Mouse (Mus musculus): Measurements from ENCODE around the gene Foxp1. TPM values are rescaled to one million over a fixed set of nuclear protein-coding genes. Genes with fewer than 3 reads are reported as not detected.

Foxp1 gene
- polyA plus RNA-seq, 2 experiments, result 7.9 to 10.6 TPM

- WGBS (ENCODE audit: insufficient replicate concordance), result 71% methylated on average over 6 of the region's 6 CpGs
- Histone ChIP-seq H3K4me1 (replicated peaks; ENCODE audit: control insufficient read depth in 2 of 2, insufficient read depth in 2 of 2, low read length in 1 of 2) (peaks cover 0 to 2% of the 10 kb centered on the region in 2 experiments; a peak in 1 of 4 replicates), H3K27ac (no peak overlapping the region), H3K9me3 (ENCODE audit: control insufficient read depth, low read length) (no peaks in the 10 kb centered on the region; the same call in 1 of the 2 replicates), H3K9ac (replicated peaks) (no peak overlapping the region), H3K4me2 (ENCODE audit: low read depth) (no peak overlapping the region), H3K36me3 (replicated peaks; ENCODE audit: control insufficient read depth, insufficient read depth, low read depth) (no peaks in the 10 kb centered on the region), H3K4me3 (ENCODE audit: insufficient read depth in 1 of 2, low read depth in 2 of 2, low read length in 2 of 2) (no peak overlapping the region), H3K27me3 (ENCODE audit: control insufficient read depth, insufficient read depth, low read length) (no peaks in the 10 kb centered on the region)
- TF ChIP-seq CTCF (IDR thresholded peaks at IDR 0.05; ENCODE audit: low read depth) (peak; percentile 50), EP300 (IDR thresholded peaks at IDR 0.05; ENCODE audit: low read depth) (no peak)
- DNase-seq (ENCODE audit: low read depth in 3 of 3, low spot score in 3 of 3) (no peak), ATAC-seq (ENCODE audit: insufficient read depth) (no peak)
Measured at GRCm38 (mm10) chr6:99527457-99528105, 5.1 kb upstream of the Foxp1 start.

GRCm38 (mm10) chr6:99525351-99525750 lies 2.8 kb upstream of the Foxp1 start:
- TF ChIP-seq EP300 (IDR thresholded peaks at IDR 0.05; ENCODE audit: low read depth), result no peak
- peak; percentile 34 for TF ChIP-seq CTCF (IDR thresholded peaks at IDR 0.05; ENCODE audit: low read depth)
- no peak for DNase-seq (ENCODE audit: low read depth in 3 of 3, low spot score in 3 of 3)
- 58% methylated on average over 8 of the region's 8 CpGs for WGBS (ENCODE audit: insufficient replicate concordance)

GRCm38 (mm10) chr6:99523679-99524370 lies 1.3 kb upstream of the Foxp1 start:
- no peak for TF ChIP-seq EP300 (IDR thresholded peaks at IDR 0.05; ENCODE audit: low read depth)
- no peak for TF ChIP-seq CTCF (IDR thresholded peaks at IDR 0.05; ENCODE audit: low read depth)
- Histone ChIP-seq H3K27me3 (ENCODE audit: control insufficient read depth, insufficient read depth, low read length) (peaks cover 20% of the 10 kb centered on the region), H3K36me3 (replicated peaks; ENCODE audit: control insufficient read depth, insufficient read depth, low read depth) (no peaks in the 10 kb centered on the region), H3K27ac (peak overlapping the region; percentile 12; the same call in 1 of the 2 replicates), H3K9me3 (ENCODE audit: control insufficient read depth, low read length) (no peaks in the 10 kb centered on the region; the same call in 1 of the 2 replicates), H3K4me1 (replicated peaks; ENCODE audit: control insufficient read depth in 2 of 2, insufficient read depth in 2 of 2, low read length in 1 of 2) (no peaks in the 10 kb centered on the region), H3K4me2 (ENCODE audit: low read depth) (peak overlapping the region; percentile 87), H3K4me3 (ENCODE audit: insufficient read depth in 1 of 2, low read depth in 2 of 2, low read length in 2 of 2) (peak overlapping the region; percentile 79 to 100), H3K9ac (replicated peaks) (peak overlapping the region; percentile 89)
- no peak for ATAC-seq (ENCODE audit: insufficient read depth)
- 34% methylated on average over 10 of the region's 10 CpGs for WGBS (ENCODE audit: insufficient replicate concordance)
- no peak for DNase-seq (ENCODE audit: low read depth in 3 of 3, low spot score in 3 of 3)

More at GRCm38 (mm10) chr6:99525351-99525750, 2.8 kb upstream of the Foxp1 start:
- ATAC-seq (ENCODE audit: insufficient read depth), result no peak
- no peak overlapping the region for H3K9ac ChIP-seq (replicated peaks)
- H3K36me3 ChIP-seq (replicated peaks; ENCODE audit: control insufficient read depth, insufficient read depth, low read depth), result no peaks in the 10 kb centered on the region
- no peak overlapping the region for H3K4me3 ChIP-seq (ENCODE audit: insufficient read depth in 1 of 2, low read depth in 2 of 2, low read length in 2 of 2)
- H3K27me3 ChIP-seq (ENCODE audit: control insufficient read depth, insufficient read depth, low read length), result peaks cover 15% of the 10 kb centered on the region
- H3K27ac ChIP-seq, result no peak overlapping the region
- no peak overlapping the region for H3K4me2 ChIP-seq (ENCODE audit: low read depth)
- no peaks in the 10 kb centered on the region; the same call in 1 of the 2 replicates for H3K9me3 ChIP-seq (ENCODE audit: control insufficient read depth, low read length)
- no peaks in the 10 kb centered on the region for H3K4me1 ChIP-seq (replicated peaks; ENCODE audit: control insufficient read depth in 2 of 2, insufficient read depth in 2 of 2, low read length in 1 of 2)

GRCm38 (mm10) chr6:99523109-99523632 lies 650 bp upstream of the Foxp1 start:
- Histone ChIP-seq H3K4me1 (replicated peaks; ENCODE audit: control insufficient read depth in 2 of 2, insufficient read depth in 2 of 2, low read length in 1 of 2) (no peaks in the 10 kb centered on the region), H3K4me2 (ENCODE audit: low read depth) (peak overlapping the region; percentile 87), H3K27me3 (ENCODE audit: control insufficient read depth, insufficient read depth, low read length) (peaks cover 20% of the 10 kb centered on the region), H3K27ac (peak overlapping the region; percentile 60), H3K9me3 (ENCODE audit: control insufficient read depth, low read length) (no peaks in the 10 kb centered on the region; the same call in 1 of the 2 replicates), H3K9ac (replicated peaks) (peak overlapping the region; percentile 89), H3K4me3 (ENCODE audit: insufficient read depth in 1 of 2, low read depth in 2 of 2, low read length in 2 of 2) (peak overlapping the region; percentile 79 to 100), H3K36me3 (replicated peaks; ENCODE audit: control insufficient read depth, insufficient read depth, low read depth) (no peaks in the 10 kb centered on the region)
- TF ChIP-seq CTCF (IDR thresholded peaks at IDR 0.05; ENCODE audit: low read depth) (no peak), EP300 (IDR thresholded peaks at IDR 0.05; ENCODE audit: low read depth) (0 out of 2 replicates have a peak, but pooled peaks have one; percentile 12)
- WGBS (ENCODE audit: insufficient replicate concordance), result 0% methylated on average over 22 of the region's 22 CpGs
- DNase-seq (ENCODE audit: low read depth in 3 of 3, low spot score in 3 of 3) (peak in 2 of 3 experiments; percentile 41 to 47), ATAC-seq (ENCODE audit: insufficient read depth) (peak; percentile 65)
